Mouse (Mus musculus): ENCODE data around the gene Rps8. TPM values are rescaled to one million over a fixed set of nuclear protein-coding genes. Genes with fewer than 3 reads are reported as not detected.

Gene Rps8
- polyA plus RNA-seq, 1 experiment, result 456 TPM

- H3K4me1 ChIP-seq (ENCODE audit: control insufficient read depth, insufficient read depth, low read length), result peaks cover 22% of the 10 kb centered on the region
- no peak within 1 kb of the TSS for H3K4me3 ChIP-seq (replicated peaks; ENCODE audit: extremely low read depth, low read depth, low read length)
- TF ChIP-seq POLR2A (IDR thresholded peaks at IDR 0.05; ENCODE audit: borderline replicate concordance, extremely low read depth, low read depth, low read length), result peak; percentile 33; the same call in 1 of the 2 replicates
- TF ChIP-seq CTCF (IDR thresholded peaks at IDR 0.05; ENCODE audit: insufficient read depth, low read length), result no peak
- 76% methylated on average over 9 of the region's 9 CpGs for WGBS
- DNase-seq, result no peak
Measured at GRCm38 (mm10) chr4:117126675-117127290, 29.3 kb downstream of the Rps8 start, which contains the start of gene Tctex1d4. Tctex1d4 (plus strand) TSS chr4:117126794.

GRCm38 (mm10) chr4:117125910-117126674 is 30.0 kb downstream of the Rps8 start:
- WGBS, result 23% methylated on average over 15 of the region's 15 CpGs
- Histone ChIP-seq H3K4me1 (ENCODE audit: control insufficient read depth, insufficient read depth, low read length) (peaks cover 22% of the 10 kb centered on the region), H3K4me3 (replicated peaks; ENCODE audit: extremely low read depth, low read depth, low read length) (no peak overlapping the region)
- DNase-seq, result peak; percentile 71
- no peak for TF ChIP-seq CTCF (IDR thresholded peaks at IDR 0.05; ENCODE audit: insufficient read depth, low read length)
- peak; percentile 78; the same call in 1 of the 2 replicates for TF ChIP-seq POLR2A (IDR thresholded peaks at IDR 0.05; ENCODE audit: borderline replicate concordance, extremely low read depth, low read depth, low read length)

- TF ChIP-seq POLR2A (IDR thresholded peaks at IDR 0.05; ENCODE audit: borderline replicate concordance, extremely low read depth, low read depth, low read length) (no peak), CTCF (IDR thresholded peaks at IDR 0.05; ENCODE audit: insufficient read depth, low read length) (no peak)
- DNase-seq, result peak; percentile 41
- no peak within 1 kb of the TSS for H3K4me3 ChIP-seq (replicated peaks; ENCODE audit: extremely low read depth, low read depth, low read length)
- peaks cover 22% of the 10 kb centered on the region for H3K4me1 ChIP-seq (ENCODE audit: control insufficient read depth, insufficient read depth, low read length)
- WGBS, result 37% methylated on average over 8 of the region's 8 CpGs
Measured at GRCm38 (mm10) chr4:117125348-117125909, 30.6 kb downstream of the Rps8 start, which contains the start of gene Btbd19. Btbd19 (minus strand) TSS chr4:117125725.

- Histone ChIP-seq H3K4me1 (ENCODE audit: control insufficient read depth, insufficient read depth, low read length) (peaks cover 22% of the 10 kb centered on the region), H3K4me3 (replicated peaks; ENCODE audit: extremely low read depth, low read depth, low read length) (no peak overlapping the region)
- no peak for DNase-seq
- TF ChIP-seq CTCF (IDR thresholded peaks at IDR 0.05; ENCODE audit: insufficient read depth, low read length), result no peak
- no peak for TF ChIP-seq POLR2A (IDR thresholded peaks at IDR 0.05; ENCODE audit: borderline replicate concordance, extremely low read depth, low read depth, low read length)
- WGBS, result 34% methylated on average over 14 of the region's 14 CpGs
Measured at GRCm38 (mm10) chr4:117124518-117125347, 31.3 kb downstream of the Rps8 start.

- H3K4me3 ChIP-seq (replicated peaks; ENCODE audit: extremely low read depth, low read depth, low read length), result no peak overlapping the region
- WGBS, result 68% methylated on average over 3 of the region's 3 CpGs
- H3K4me1 ChIP-seq (ENCODE audit: control insufficient read depth, insufficient read depth, low read length), result peaks cover 22% of the 10 kb centered on the region
- no peak for DNase-seq
- no peak for TF ChIP-seq POLR2A (IDR thresholded peaks at IDR 0.05; ENCODE audit: borderline replicate concordance, extremely low read depth, low read depth, low read length)
- TF ChIP-seq CTCF (IDR thresholded peaks at IDR 0.05; ENCODE audit: insufficient read depth, low read length), result no peak
Measured at GRCm38 (mm10) chr4:117124218-117124517, 31.9 kb downstream of the Rps8 start.

GRCm38 (mm10) chr4:117123546-117124217 is 32.4 kb downstream of the Rps8 start:
- H3K4me3 ChIP-seq (replicated peaks; ENCODE audit: extremely low read depth, low read depth, low read length), result no peak overlapping the region
- peaks cover 22% of the 10 kb centered on the region for H3K4me1 ChIP-seq (ENCODE audit: control insufficient read depth, insufficient read depth, low read length)
- no peak for DNase-seq
- no peak for TF ChIP-seq CTCF (IDR thresholded peaks at IDR 0.05; ENCODE audit: insufficient read depth, low read length)
- TF ChIP-seq POLR2A (IDR thresholded peaks at IDR 0.05; ENCODE audit: borderline replicate concordance, extremely low read depth, low read depth, low read length), result no peak
- 57% methylated on average over 8 of the region's 9 CpGs for WGBS

GRCm38 (mm10) chr4:117122209-117122608 is 33.8 kb downstream of the Rps8 start:
- DNase-seq, result no peak
- WGBS, result 81% methylated on average over 4 of the region's 4 CpGs
- Histone ChIP-seq H3K4me1 (ENCODE audit: control insufficient read depth, insufficient read depth, low read length) (peaks cover 22% of the 10 kb centered on the region), H3K4me3 (replicated peaks; ENCODE audit: extremely low read depth, low read depth, low read length) (no peak overlapping the region)
- TF ChIP-seq CTCF (IDR thresholded peaks at IDR 0.05; ENCODE audit: insufficient read depth, low read length) (no peak), POLR2A (IDR thresholded peaks at IDR 0.05; ENCODE audit: borderline replicate concordance, extremely low read depth, low read depth, low read length) (no peak)

GRCm38 (mm10) chr4:117120445-117121414 is 35.3 kb downstream of the Rps8 start:
- peaks cover 14% of the 10 kb centered on the region for H3K4me1 ChIP-seq (ENCODE audit: control insufficient read depth, insufficient read depth, low read length)
- TF ChIP-seq POLR2A (IDR thresholded peaks at IDR 0.05; ENCODE audit: borderline replicate concordance, extremely low read depth, low read depth, low read length) (peak; percentile 85), CTCF (IDR thresholded peaks at IDR 0.05; ENCODE audit: insufficient read depth, low read length) (peak; percentile 72)
- peak overlapping the region; percentile 81 for H3K4me3 ChIP-seq (replicated peaks; ENCODE audit: extremely low read depth, low read depth, low read length)
- peak; percentile 90 for DNase-seq
- WGBS, result under 1% methylated on average over 69 of the region's 69 CpGs
